18 mouse cellular contexts compared by ENCODE assay signal in genomic region chr3:50992581-50993313, GRCm38 (mm10).
A peak's percentile ranks its signal among the peaks of the same experiment; 100 is the strongest.
DNase-seq lines count a peak whose midpoint lies in the region; ATAC-seq and TF ChIP-seq lines count a peak whose summit lies in the region.
"Had no signal": no experiment of that assay in that cellular context is flagged by ENCODE, and none has a peak within 500 bp of the region (broad histone marks: within the 10 kb centered on the region; RNA-seq: fewer than 3 reads in every experiment).

No protein-coding gene starts in this region.

- no peak for TF ChIP-seq POLR2A in brain, embryonic 14.5 days (IDR thresholded peaks at IDR 0.05; ENCODE audit: borderline replicate concordance, extremely low read depth, insufficient read depth, insufficient read length, poor library complexity, severe bottlenecking)

- H3K4me3 ChIP-seq in hindbrain, embryonic 12.5 days: no peak overlapping the region
- H3K4me3 ChIP-seq in hindbrain, embryonic 10.5 days: no peak overlapping the region
- H3K4me3 ChIP-seq in limb, embryonic 11.5 days (ENCODE audit: low read depth, low read length): no peak overlapping the region
- H3K4me3 ChIP-seq in forebrain, embryonic 15.5 days: no peak overlapping the region
- H3K4me3 ChIP-seq: gastrocnemius, adult 2 months; left cerebral cortex, adult 2 months; liver, embryonic 15.5 days; neural tube, embryonic 12.5 days had no signal

- H3K27ac ChIP-seq in hindbrain, embryonic 12.5 days: peak overlapping the region; percentile 23; the same call in 1 of the 2 replicates
- H3K27ac ChIP-seq in hindbrain, embryonic 10.5 days: no peak overlapping the region
- 0 out of 2 replicates have a peak overlapping the region, but pooled peaks have one; percentile 8 for H3K27ac ChIP-seq in limb, embryonic 11.5 days (replicated peaks; ENCODE audit: low read depth, low read length)
- H3K27ac ChIP-seq in forebrain, embryonic 15.5 days (replicated peaks): no peak overlapping the region
- H3K27ac ChIP-seq: gastrocnemius, adult 2 months; left cerebral cortex, adult 2 months; liver, embryonic 15.5 days; neural tube, embryonic 12.5 days had no signal

- no peak for ATAC-seq in hindbrain, embryonic 12.5 days (ENCODE audit: low FRiP score)
- peak; percentile 57; the same call in 1 of the 2 replicates for ATAC-seq in limb, embryonic 11.5 days (ENCODE audit: insufficient number of reproducible peaks, low FRiP score, low TSS enrichment, low read depth)
- ATAC-seq in forebrain, embryonic 15.5 days (replicated peaks): no peak
- ATAC-seq: activated CD4-positive, CD25-positive, alpha-beta regulatory T cell, adult 4 months had no signal

- H3K4me2 ChIP-seq in hindbrain, embryonic 12.5 days (replicated peaks): no peak overlapping the region
- H3K4me2 ChIP-seq in limb, embryonic 11.5 days (ENCODE audit: low read depth, severe bottlenecking): no peak overlapping the region
- H3K4me2 ChIP-seq in forebrain, embryonic 15.5 days (replicated peaks): no peak overlapping the region
- H3K4me2 ChIP-seq: liver, embryonic 15.5 days; neural tube, embryonic 12.5 days had no signal

- H3K36me3 ChIP-seq in hindbrain, embryonic 12.5 days: no peaks in the 10 kb centered on the region
- H3K36me3 ChIP-seq in hindbrain, embryonic 10.5 days: no peaks in the 10 kb centered on the region
- no peaks in the 10 kb centered on the region for H3K36me3 ChIP-seq in limb, embryonic 11.5 days (ENCODE audit: control insufficient read depth, insufficient read depth, low read length)
- no peaks in the 10 kb centered on the region for H3K36me3 ChIP-seq in forebrain, embryonic 15.5 days
- H3K36me3 ChIP-seq: G1E; liver, embryonic 15.5 days; neural tube, embryonic 12.5 days had no signal

- DNase-seq in hindbrain, embryonic 10.5 days (ENCODE audit: low spot score): no peak
- DNase-seq in brain, embryonic 14.5 days (ENCODE audit: low read depth): peak; percentile 40
- peak; percentile 59 for DNase-seq in forelimb bud, embryonic 11.5 days (ENCODE audit: low read depth, low spot score)
- DNase-seq in limb, embryonic 11.5 days (ENCODE audit: low spot score): peak; percentile 61
- DNase-seq in gastrocnemius, postnatal 10 days: no peak
- no peak for DNase-seq in thymus, postnatal 4 days
- DNase-seq: B cell, adult 2 months; cerebellum, adult 9-11 months; gastrocnemius, adult 2 months; right cerebral cortex, postnatal 14 days; thymus, postnatal 36 days had no signal

- H3K27me3 ChIP-seq in hindbrain, embryonic 12.5 days: no peaks in the 10 kb centered on the region
- H3K27me3 ChIP-seq in hindbrain, embryonic 10.5 days (ENCODE audit: insufficient read depth, poor library complexity, severe bottlenecking): no peaks in the 10 kb centered on the region
- H3K27me3 ChIP-seq in limb, embryonic 11.5 days (ENCODE audit: control insufficient read depth, insufficient read depth, low read length): no peaks in the 10 kb centered on the region
- no peaks in the 10 kb centered on the region for H3K27me3 ChIP-seq in forebrain, embryonic 15.5 days
- H3K27me3 ChIP-seq: liver, embryonic 15.5 days; neural tube, embryonic 12.5 days had no signal

- 49% methylated on average over 9 of the region's 9 CpGs for WGBS in hindbrain, embryonic 12.5 days
- 52% methylated on average over 9 of the region's 9 CpGs for WGBS in hindbrain, embryonic 10.5 days
- WGBS in limb, embryonic 11.5 days: 21% methylated on average over 9 of the region's 9 CpGs
- 43% methylated on average over 9 of the region's 9 CpGs for WGBS in forebrain, embryonic 15.5 days

- no peak for TF ChIP-seq CTCF in brain, embryonic 14.5 days (IDR thresholded peaks at IDR 0.05; ENCODE audit: borderline replicate concordance, extremely low read depth, insufficient read depth, insufficient read length)

- no peak overlapping the region for H3K9ac ChIP-seq in hindbrain, embryonic 12.5 days
- H3K9ac ChIP-seq in limb, embryonic 11.5 days (ENCODE audit: low read length): no peak overlapping the region
- no peak overlapping the region for H3K9ac ChIP-seq in forebrain, embryonic 15.5 days (replicated peaks)
- H3K9ac ChIP-seq: liver, embryonic 15.5 days; neural tube, embryonic 12.5 days had no signal

- no peaks in the 10 kb centered on the region for H3K9me3 ChIP-seq in hindbrain, embryonic 12.5 days (replicated peaks)
- H3K9me3 ChIP-seq in hindbrain, embryonic 10.5 days: no peaks in the 10 kb centered on the region
- H3K9me3 ChIP-seq in limb, embryonic 11.5 days (ENCODE audit: control insufficient read depth, low read length): no peaks in the 10 kb centered on the region
- no peaks in the 10 kb centered on the region for H3K9me3 ChIP-seq in forebrain, embryonic 15.5 days
- H3K9me3 ChIP-seq: liver, embryonic 15.5 days; neural tube, embryonic 12.5 days had no signal

- peaks cover 4% of the 10 kb centered on the region for H3K4me1 ChIP-seq in hindbrain, embryonic 12.5 days
- 0 out of 2 replicates have a peak, but pooled peaks cover 3% of the 10 kb centered on the region for H3K4me1 ChIP-seq in hindbrain, embryonic 10.5 days (replicated peaks)
- peaks cover 8% of the 10 kb centered on the region for H3K4me1 ChIP-seq in limb, embryonic 11.5 days (ENCODE audit: control insufficient read depth, insufficient read depth, low read length)
- H3K4me1 ChIP-seq in forebrain, embryonic 15.5 days: peaks cover 2% of the 10 kb centered on the region; the same call in 1 of the 2 replicates
- H3K4me1 ChIP-seq: liver, embryonic 15.5 days had no signal

Comparison
In these comparisons a context has a peak if more than half of its experiments do, and no peak if none do; other contexts are left out.
1. H3K27ac ChIP-seq: peak in hindbrain, embryonic 12.5 days (single experiment) and limb, embryonic 11.5 days (single experiment); none in hindbrain, embryonic 10.5 days (single experiment) and forebrain, embryonic 15.5 days (single experiment).
2. DNase-seq: peak in brain, embryonic 14.5 days (single experiment), forelimb bud, embryonic 11.5 days (single experiment) and limb, embryonic 11.5 days (single experiment); none in hindbrain, embryonic 10.5 days (single experiment), gastrocnemius, postnatal 10 days (single experiment) and thymus, postnatal 4 days (single experiment).